Mouse (Mus musculus) intestine, embryonic 15.5 days (tissue): ENCODE results near the gene Tmem95. TPM values are rescaled to one million over a fixed set of nuclear protein-coding genes. Genes with fewer than 3 reads are reported as not detected.
"Not testable (repeated sequence)": the region's sequence is repeated elsewhere in the genome, so short reads cannot be mapped to it uniquely, and the experiment has no call there.

Experiments
- ATAC-seq: fragments of 200-750 bp; cut with Nextera tagmentation; 2 replicates; pipeline ENCODE4 v1.8.0; 2017; ENCODE audit warnings: moderate TSS enrichment, moderate library complexity
- H3K27ac ChIP-seq: fragments of 300-500 bp; sonication (generic); 2 replicates; pipeline ENCODE4 v1.5.1; 2015; ENCODE audit warnings: mild to moderate bottlenecking, inconsistent platforms
- H3K27me3 ChIP-seq: fragments of 300-500 bp; sonication (generic); replicated peaks from 2 replicates; pipeline ENCODE4 v1.6.1; 2015; ENCODE audit warnings: inconsistent platforms
- H3K36me3 ChIP-seq: fragments of 300-500 bp; sonication (generic); 2 replicates; pipeline ENCODE4 v1.6.1; 2015; ENCODE audit warnings: inconsistent platforms
- H3K4me1 ChIP-seq: fragments of 300-500 bp; sonication (generic); replicated peaks from 2 replicates; pipeline ENCODE4 v1.6.1; 2015; ENCODE audit warnings: inconsistent platforms
- H3K4me2 ChIP-seq: fragments of 300-500 bp; sonication (generic); replicated peaks from 2 replicates; pipeline ENCODE4 v1.6.1; 2015; ENCODE audit warnings: mild to moderate bottlenecking, inconsistent platforms
- H3K4me3 ChIP-seq: fragments of 300-500 bp; sonication (generic); replicated peaks from 2 replicates; pipeline ENCODE4 v1.5.1; 2015; ENCODE audit warnings: inconsistent platforms
- H3K9ac ChIP-seq: fragments of 300-500 bp; sonication (generic); 2 replicates; pipeline ENCODE4 v1.6.1; 2015; ENCODE audit warnings: inconsistent platforms
- H3K9me3 ChIP-seq: fragments of 300-500 bp; sonication (generic); 2 replicates; pipeline ENCODE4 v1.6.1; 2016; ENCODE audit warnings: inconsistent platforms
- whole genome bisulfite sequencing: fragments of 180-500 bp; shearing (Covaris S2); methylation state at CpG from one replicate; pipeline ENCODE4 v1.1.7; 2015; 5-methylcytosine and 5-hydroxymethylcytosine counted together
- polyA plus RNA-seq: library from polyadenylated mRNA; unstranded; fragments of >200 nt; fragmentation: Nextera tagmentation; extraction: Ambion mirVana; gene quantifications from 2 replicates; pipeline ENCODE4 v1.2.1, GENCODE M21; 2015

Gene Tmem95
- polyA plus RNA-seq, 1 experiment from 2014 or later: not detected

GRCm38 (mm10) chr11:69916652-69917378 lies 39.0 kb upstream of the Tmem95 start:
- not testable (repeated sequence) for ATAC-seq, H3K4me3 ChIP-seq, H3K27ac ChIP-seq, H3K4me2 ChIP-seq, H3K9ac ChIP-seq, H3K27me3 ChIP-seq, H3K9me3 ChIP-seq
- 66% methylated on average over 7 of the region's 7 CpGs for WGBS
- H3K4me1 ChIP-seq: peaks cover 38% of the 10 kb centered on the region
- peaks cover 34% of the 10 kb centered on the region for H3K36me3 ChIP-seq

- Histone ChIP-seq H3K9me3 (no peaks in the 10 kb centered on the region), H3K27me3 (no peaks in the 10 kb centered on the region), H3K4me2 (peak overlapping the region; percentile 96), H3K36me3 (peaks cover 42% of the 10 kb centered on the region), H3K9ac (0 out of 2 replicates have a peak overlapping the region, but pooled peaks have one; percentile 3), H3K4me1 (peaks cover 38% of the 10 kb centered on the region), H3K27ac (no peak overlapping the region), H3K4me3 (0 out of 2 replicates have a peak overlapping the region, but pooled peaks have one; percentile 6)
- WGBS: 60% methylated on average over 5 of the region's 5 CpGs
- no peak for ATAC-seq
Observed at GRCm38 (mm10) chr11:69915667-69916627, 38.1 kb upstream of the Tmem95 start.

- peak overlapping the region; percentile 91 for H3K4me3 ChIP-seq
- WGBS: 35% methylated on average over 9 of the region's 9 CpGs
- H3K4me1 ChIP-seq: peaks cover 38% of the 10 kb centered on the region
- no peaks in the 10 kb centered on the region for H3K9me3 ChIP-seq
- no peak for ATAC-seq
- H3K9ac ChIP-seq: peak overlapping the region; percentile 96
- peaks cover 52% of the 10 kb centered on the region for H3K36me3 ChIP-seq
- H3K27ac ChIP-seq: no peak overlapping the region
- no peaks in the 10 kb centered on the region for H3K27me3 ChIP-seq
- H3K4me2 ChIP-seq: peak overlapping the region; percentile 96
Observed at GRCm38 (mm10) chr11:69914917-69915430, 37.2 kb upstream of the Tmem95 start.

GRCm38 (mm10) chr11:69914372-69914764 lies 36.5 kb upstream of the Tmem95 start:
- Histone ChIP-seq H3K36me3 (peaks cover 58% of the 10 kb centered on the region), H3K4me3 (peak overlapping the region; percentile 91), H3K27ac (peak overlapping the region; percentile 73), H3K4me1 (peaks cover 35% of the 10 kb centered on the region), H3K27me3 (no peaks in the 10 kb centered on the region), H3K9me3 (no peaks in the 10 kb centered on the region), H3K4me2 (peak overlapping the region; percentile 96), H3K9ac (peak overlapping the region; percentile 96)
- no peak; the same call in 1 of the 2 replicates for ATAC-seq
- 1% methylated on average over 17 of the region's 17 CpGs for WGBS

- H3K9me3 ChIP-seq: no peaks in the 10 kb centered on the region
- peak within 1 kb of the TSS; percentile 73 for H3K27ac ChIP-seq
- WGBS: 2% methylated on average over 61 of the region's 61 CpGs
- peaks cover 29% of the 10 kb centered on the region for H3K4me1 ChIP-seq
- peak within 1 kb of the TSS; percentile 96 for H3K9ac ChIP-seq
- peak within 1 kb of the TSS; percentile 96 for H3K4me2 ChIP-seq
- peak within 1 kb of the TSS; percentile 91 for H3K4me3 ChIP-seq
- H3K36me3 ChIP-seq: peaks cover 63% of the 10 kb centered on the region
- peak; percentile 91 for ATAC-seq
- no peaks in the 10 kb centered on the region for H3K27me3 ChIP-seq
Observed at GRCm38 (mm10) chr11:69913554-69914371, 35.9 kb upstream of the Tmem95 start, which contains the start of gene Gps2. Gene Gps2, plus strand, starts transcription at chr11:69913888.

- H3K9ac ChIP-seq: peak overlapping the region; percentile 96; the same call in 1 of the 2 replicates
- peaks cover 63% of the 10 kb centered on the region for H3K36me3 ChIP-seq
- peak overlapping the region; percentile 96 for H3K4me2 ChIP-seq
- 74% methylated on average over 15 of the region's 15 CpGs for WGBS
- no peaks in the 10 kb centered on the region for H3K9me3 ChIP-seq
- peaks cover 27% of the 10 kb centered on the region for H3K4me1 ChIP-seq
- H3K27me3 ChIP-seq: no peaks in the 10 kb centered on the region
- H3K27ac ChIP-seq: peak overlapping the region; percentile 45; the same call in 1 of the 2 replicates
- ATAC-seq: no peak
- peak overlapping the region; percentile 91 for H3K4me3 ChIP-seq
Observed at GRCm38 (mm10) chr11:69912716-69913530, 35.1 kb upstream of the Tmem95 start.

- no peak for ATAC-seq
- Histone ChIP-seq H3K4me3 (no peak overlapping the region), H3K9me3 (no peaks in the 10 kb centered on the region), H3K9ac (no peak overlapping the region), H3K4me2 (no peak overlapping the region), H3K4me1 (peaks cover 27% of the 10 kb centered on the region), H3K27me3 (no peaks in the 10 kb centered on the region), H3K36me3 (peaks cover 70% of the 10 kb centered on the region), H3K27ac (no peak overlapping the region)
- 89% methylated on average over 6 of the region's 6 CpGs for WGBS
Observed at GRCm38 (mm10) chr11:69911701-69912100, 33.9 kb upstream of the Tmem95 start.

- H3K9me3 ChIP-seq: no peaks in the 10 kb centered on the region
- H3K4me3 ChIP-seq: no peak overlapping the region
- ATAC-seq: no peak
- peaks cover 22% of the 10 kb centered on the region for H3K4me1 ChIP-seq
- H3K36me3 ChIP-seq: peaks cover 72% of the 10 kb centered on the region
- no peak overlapping the region for H3K9ac ChIP-seq
- WGBS: 90% methylated on average over 17 of the region's 17 CpGs
- H3K27me3 ChIP-seq: no peaks in the 10 kb centered on the region
- no peak overlapping the region for H3K4me2 ChIP-seq
- no peak overlapping the region for H3K27ac ChIP-seq
Observed at GRCm38 (mm10) chr11:69910781-69911560, 33.2 kb upstream of the Tmem95 start.

- Histone ChIP-seq H3K4me1 (peaks cover 16% of the 10 kb centered on the region), H3K9me3 (no peaks in the 10 kb centered on the region), H3K9ac (no peak overlapping the region), H3K4me2 (no peak overlapping the region), H3K27ac (no peak overlapping the region), H3K36me3 (peaks cover 75% of the 10 kb centered on the region), H3K27me3 (no peaks in the 10 kb centered on the region), H3K4me3 (no peak overlapping the region)
- 89% methylated on average over 8 of the region's 8 CpGs for WGBS
- no peak for ATAC-seq
Observed at GRCm38 (mm10) chr11:69910177-69910576, 32.4 kb upstream of the Tmem95 start.

- Histone ChIP-seq H3K4me3 (no peak overlapping the region), H3K9me3 (no peaks in the 10 kb centered on the region), H3K27me3 (no peaks in the 10 kb centered on the region), H3K4me2 (no peak overlapping the region), H3K9ac (no peak overlapping the region), H3K4me1 (peaks cover 7% of the 10 kb centered on the region), H3K36me3 (peaks cover 82% of the 10 kb centered on the region), H3K27ac (no peak overlapping the region)
- no peak for ATAC-seq
- 90% methylated on average over 5 of the region's 5 CpGs for WGBS
Observed at GRCm38 (mm10) chr11:69909174-69909573, 31.4 kb upstream of the Tmem95 start.
